Mouse (Mus musculus): ENCODE results near the gene D16Ertd472e. TPM values are rescaled to one million over a fixed set of nuclear protein-coding genes. Genes with fewer than 3 reads are reported as not detected.
"Not testable (repeated sequence)": the region's sequence is repeated elsewhere in the genome, so short reads cannot be mapped to it uniquely, and the experiment has no call there.

Gene D16Ertd472e
- polyA plus RNA-seq, 1 experiment from 2014 or later = 24.5 TPM

DNA sequence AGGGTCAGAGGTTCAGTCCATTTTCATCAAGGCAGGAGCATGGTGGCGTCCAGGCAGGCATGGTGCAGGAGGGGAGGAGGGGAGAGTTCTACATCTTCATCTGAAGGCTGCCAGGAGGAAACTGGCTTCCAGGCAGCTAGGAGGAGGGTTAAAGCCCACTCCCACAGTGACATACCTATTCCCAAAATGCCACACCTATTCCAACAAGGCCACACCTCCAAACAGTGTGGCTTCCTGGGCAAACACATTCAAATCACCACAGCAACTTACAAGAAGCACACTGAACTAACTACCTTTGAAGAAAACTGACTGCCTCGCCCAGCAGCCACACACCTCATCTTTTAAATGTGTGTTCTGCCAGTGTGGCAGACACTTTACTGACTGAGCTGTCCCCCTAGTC is 59.3 kb downstream of the D16Ertd472e start:
- peak; percentile 7 for DNase-seq (ENCODE audit: low spot score)
- 82% methylated on average over 2 of the region's 2 CpGs for WGBS
- no peak overlapping the region for H3K4me3 ChIP-seq
- H3K27me3 ChIP-seq (ENCODE audit: low read depth, poor library complexity, severe bottlenecking) = no peaks in the 10 kb centered on the region
- no peak overlapping the region for H3K27ac ChIP-seq
- H3K36me3 ChIP-seq = no peaks in the 10 kb centered on the region
- no peaks in the 10 kb centered on the region for H3K9me3 ChIP-seq (replicated peaks)
- H3K4me1 ChIP-seq = no peaks in the 10 kb centered on the region

DNA sequence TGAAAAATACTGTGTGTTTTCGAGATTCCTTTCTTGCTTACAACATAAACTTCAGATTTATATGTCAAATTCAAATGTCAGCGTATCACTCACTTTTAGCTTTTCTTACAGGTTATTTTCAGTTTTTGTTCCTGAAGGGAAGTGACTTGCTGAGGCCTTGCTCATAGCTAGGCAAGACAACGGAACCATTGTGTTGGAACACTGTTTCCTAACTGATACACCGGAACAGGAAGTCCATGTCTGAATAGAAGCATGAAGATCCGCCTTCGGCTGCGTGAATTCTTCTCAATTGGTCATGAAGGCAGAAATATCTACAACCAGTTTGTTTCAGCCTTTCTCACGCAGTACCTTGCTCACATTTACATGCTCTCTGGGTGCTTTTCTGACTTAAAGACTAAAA is 65.0 kb downstream of the D16Ertd472e start:
- no peak overlapping the region for H3K27ac ChIP-seq
- H3K9me3 ChIP-seq (replicated peaks) = no peaks in the 10 kb centered on the region
- no peak overlapping the region for H3K4me3 ChIP-seq
- H3K27me3 ChIP-seq (ENCODE audit: low read depth, poor library complexity, severe bottlenecking) = no peaks in the 10 kb centered on the region
- H3K36me3 ChIP-seq = no peaks in the 10 kb centered on the region
- no peaks in the 10 kb centered on the region for H3K4me1 ChIP-seq
- DNase-seq (ENCODE audit: low spot score) = no peak
- WGBS = 90% methylated on average over 8 of the region's 8 CpGs

DNA sequence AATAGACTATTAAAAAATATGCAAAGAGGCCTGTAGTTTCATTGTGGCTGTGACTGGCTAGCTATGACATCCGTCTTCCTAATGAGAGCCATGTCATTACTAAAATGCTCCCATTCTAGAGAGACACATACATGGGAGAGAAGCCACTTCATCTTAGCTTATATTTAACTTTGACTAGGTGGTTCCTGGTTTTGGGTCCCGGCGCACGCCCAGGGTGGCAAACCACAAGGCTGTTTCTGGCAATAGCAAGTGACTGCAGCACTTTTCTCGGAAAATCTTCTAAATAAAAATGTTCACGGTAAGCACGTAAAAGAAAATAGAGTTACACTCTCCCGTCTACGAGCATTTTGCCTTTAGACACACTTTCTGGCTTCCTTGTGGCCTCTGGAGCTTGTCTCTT is 74.0 kb downstream of the D16Ertd472e start:
- H3K9me3 ChIP-seq (replicated peaks) = no peaks in the 10 kb centered on the region
- 90% methylated on average over 9 of the region's 9 CpGs for WGBS

DNA sequence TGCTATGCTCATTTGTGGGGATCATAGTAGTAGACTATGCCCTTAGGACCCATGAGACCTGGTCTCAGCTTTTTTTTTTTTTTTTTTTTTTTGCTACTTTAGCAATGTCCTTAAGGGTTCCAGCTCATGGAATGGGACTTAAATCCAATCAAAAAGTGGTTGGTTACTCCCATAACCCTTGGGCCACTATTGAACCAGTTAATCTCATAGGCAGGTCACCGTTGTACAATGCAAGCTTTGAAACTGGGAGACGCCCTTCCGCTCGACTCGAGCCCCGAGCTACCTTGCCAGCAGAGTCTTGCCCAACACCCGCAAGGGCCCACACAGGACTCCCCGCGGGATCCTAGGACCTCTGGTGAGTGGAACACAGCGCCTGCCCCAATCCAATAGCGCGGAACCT is 83.8 kb downstream of the D16Ertd472e start:
- not testable (repeated sequence) for H3K4me3 ChIP-seq; H3K9me3 ChIP-seq (replicated peaks); H3K36me3 ChIP-seq; H3K27me3 ChIP-seq (ENCODE audit: low read depth, poor library complexity, severe bottlenecking); DNase-seq (ENCODE audit: low spot score); H3K27ac ChIP-seq; H3K4me1 ChIP-seq
- 96% methylated on average over 12 of the region's 12 CpGs for WGBS

More for the DNA sequence above, 74.0 kb downstream of the D16Ertd472e start:
- no peaks in the 10 kb centered on the region for H3K27me3 ChIP-seq (ENCODE audit: low read depth, poor library complexity, severe bottlenecking)
- no peaks in the 10 kb centered on the region for H3K4me1 ChIP-seq
- no peak overlapping the region for H3K27ac ChIP-seq
- no peak for DNase-seq (ENCODE audit: low spot score)
- H3K36me3 ChIP-seq = no peaks in the 10 kb centered on the region
- H3K4me3 ChIP-seq = no peak overlapping the region

DNA sequence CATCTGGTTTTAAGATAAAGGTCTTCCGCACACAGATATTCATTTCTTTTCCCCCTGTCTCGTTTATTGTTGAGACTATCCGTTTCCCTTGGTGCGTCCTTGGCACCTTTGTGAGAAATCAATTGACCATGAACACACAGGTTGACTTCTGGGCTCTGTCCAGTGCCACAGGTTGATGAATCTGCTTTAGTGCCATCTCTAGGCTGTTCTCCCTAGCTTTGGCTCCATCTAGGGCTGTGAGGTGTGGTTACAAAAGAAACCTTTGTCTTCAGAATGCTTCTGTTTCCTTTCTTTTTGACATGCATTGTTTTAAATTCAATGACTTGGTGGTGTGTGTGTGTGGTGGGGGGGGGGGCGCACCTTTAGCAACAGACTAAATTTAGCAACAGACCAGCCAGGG is 85.7 kb downstream of the D16Ertd472e start:
- Histone ChIP-seq H3K27ac (no peak overlapping the region), H3K27me3 (ENCODE audit: low read depth, poor library complexity, severe bottlenecking) (no peaks in the 10 kb centered on the region)

More for the DNA sequence above, 85.7 kb downstream of the D16Ertd472e start:
- WGBS = 83% methylated on average over 5 of the region's 5 CpGs
- Histone ChIP-seq H3K36me3 (no peaks in the 10 kb centered on the region), H3K9me3 (replicated peaks) (no peaks in the 10 kb centered on the region), H3K4me3 (no peak overlapping the region), H3K4me1 (peaks cover 8% of the 10 kb centered on the region; the same call in 1 of the 2 replicates)
- DNase-seq (ENCODE audit: low spot score) = peak; percentile 19

Other genes with a start within 250 kb of the D16Ertd472e start
- 28.1 and 31.7 TPM in 2 replicates for gene Btg3, start 199.5 kb downstream of the D16Ertd472e start, polyA plus RNA-seq (2016; fragmentation: Nextera tagmentation; extraction: Ambion mirVana)